Mouse (Mus musculus) G1E-ER4 (cell line): ENCODE measurements at regions not wholly inside any gene's neighbourhood (a gene's known extent, or its start where the extent isn't known, plus 50 kb on each side); places are given as distances from the start of the nearest gene placed in this dataset.

ENCODE experiments used
- GATA1 ChIP-seq: IDR thresholded peaks from one replicate; pipeline ENCODE4 v1.8.0; 2012; ENCODE audit warnings: low read length, inconsistent platforms

- TF ChIP-seq GATA1: no peak
These were observed 143.4 kb upstream of the Lmo4 start for GRCm38 (mm10) chr3:144348431-144348830.

GRCm38 (mm10) chr3:144335237-144335636 lies 130.2 kb upstream of the Lmo4 start:
- no peak for TF ChIP-seq GATA1

- TF ChIP-seq GATA1: no peak
These were observed 129.2 kb upstream of the Lmo4 start for GRCm38 (mm10) chr3:144334201-144334600.

DNA sequence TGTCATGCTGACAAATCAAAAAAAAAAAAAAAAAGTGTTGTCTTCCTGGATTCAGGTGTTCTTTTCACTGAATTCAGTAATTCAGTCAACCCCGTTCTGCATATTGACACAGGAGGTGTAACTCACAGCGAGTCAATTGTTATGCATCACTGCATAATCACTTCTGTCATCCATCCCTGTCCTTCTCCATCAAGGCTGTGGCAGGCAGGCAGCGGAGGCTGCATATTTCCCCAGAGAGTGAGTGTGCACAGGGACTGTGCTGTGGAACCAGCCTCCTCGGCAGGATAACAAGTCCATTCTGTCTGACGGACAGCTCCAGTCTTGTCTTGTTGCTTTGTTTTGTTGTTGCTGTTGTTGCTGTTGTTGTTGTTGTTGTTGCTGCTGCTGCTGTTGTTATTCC lies 127.3 kb upstream of the Lmo4 start:
- TF ChIP-seq GATA1: no peak

DNA sequence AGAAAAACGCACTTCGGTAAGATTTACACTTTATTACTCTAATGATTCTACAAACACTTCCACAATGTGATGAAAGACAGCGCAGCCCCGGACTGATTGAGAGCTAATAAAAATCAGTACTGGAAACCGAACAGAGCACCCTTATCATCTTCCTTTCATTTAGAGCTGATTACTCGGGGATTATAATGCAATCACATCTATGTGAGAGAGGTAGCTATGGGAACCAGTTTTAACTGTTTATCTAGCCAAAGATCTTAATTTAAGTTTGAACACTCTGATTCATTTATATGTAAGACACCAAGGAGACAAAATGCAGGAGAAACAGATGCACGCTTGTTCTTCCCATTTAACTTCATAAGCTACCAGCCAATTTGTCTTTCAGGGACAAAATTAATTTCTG lies 124.1 kb upstream of the Lmo4 start:
- no peak for TF ChIP-seq GATA1

DNA sequence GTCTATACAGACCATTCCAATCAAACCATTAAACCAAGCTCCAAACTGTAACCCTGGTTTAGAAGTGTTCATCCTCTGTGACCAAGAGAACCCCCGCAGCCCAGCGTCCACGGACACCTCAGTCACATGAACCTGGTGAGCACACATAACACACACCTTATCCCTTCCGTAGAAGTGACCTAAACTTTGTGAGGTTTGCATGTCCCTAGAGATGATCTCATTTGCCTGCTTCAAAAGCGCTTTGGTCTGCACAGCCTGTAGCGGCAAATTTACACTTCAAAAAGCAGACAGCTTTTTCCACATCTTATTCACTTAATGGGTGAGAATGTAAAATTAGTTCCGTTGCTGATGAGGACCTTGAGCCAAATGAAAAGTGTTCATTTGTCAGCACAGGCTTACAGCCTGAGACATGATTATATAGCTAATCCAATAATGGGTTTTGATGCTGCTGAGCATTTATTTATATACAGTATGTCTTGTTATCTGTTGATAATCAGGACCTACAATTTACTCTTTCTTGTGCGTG lies 122.3 kb upstream of the Lmo4 start:
- no peak for TF ChIP-seq GATA1

GRCm38 (mm10) chr3:144324974-144325373 lies 120.0 kb upstream of the Lmo4 start:
- TF ChIP-seq GATA1: no peak

DNA sequence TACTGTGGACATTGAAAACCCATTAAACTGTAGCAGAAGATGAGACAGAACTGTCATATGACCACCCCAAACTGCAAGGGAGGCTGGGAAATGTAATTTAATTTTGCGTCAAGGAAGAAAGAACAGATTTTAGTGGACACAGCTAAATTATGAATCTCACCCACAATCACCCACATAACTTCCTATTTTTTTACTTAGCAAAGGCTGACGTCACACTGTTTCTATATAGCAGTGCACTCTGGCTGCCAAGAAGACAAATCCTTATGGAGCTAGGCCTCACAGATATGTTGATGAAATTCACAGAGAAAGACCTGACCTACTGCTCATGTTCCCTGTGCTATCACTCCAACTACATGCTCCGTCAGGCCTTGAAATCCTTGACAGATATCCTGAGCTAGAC lies 118.5 kb upstream of the Lmo4 start:
- no peak for TF ChIP-seq GATA1

- TF ChIP-seq GATA1: no peak
These were observed 114.6 kb upstream of the Lmo4 start for GRCm38 (mm10) chr3:144319468-144320205.

GRCm38 (mm10) chr3:144318761-144319467 lies 113.9 kb upstream of the Lmo4 start:
- no peak for TF ChIP-seq GATA1

DNA sequence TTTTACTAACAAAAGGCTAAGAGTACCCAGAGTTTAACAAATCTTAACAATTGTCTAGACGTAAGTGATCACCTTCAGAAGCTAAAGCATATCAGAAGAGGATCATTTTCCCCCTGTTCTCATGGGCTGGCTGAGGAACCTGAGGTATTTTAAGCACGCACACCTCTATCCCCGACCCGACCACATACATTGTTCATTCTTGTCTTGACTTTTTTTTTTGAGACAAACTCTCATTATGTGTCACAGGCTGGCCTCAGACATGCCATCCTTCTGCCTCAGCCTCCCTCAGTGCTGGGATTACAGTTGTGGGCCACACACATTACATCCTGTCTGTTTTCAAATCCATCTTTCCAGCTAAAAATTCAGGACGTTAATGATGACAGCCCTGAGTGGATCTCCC lies 105.7 kb upstream of the Lmo4 start:
- no peak for TF ChIP-seq GATA1

DNA sequence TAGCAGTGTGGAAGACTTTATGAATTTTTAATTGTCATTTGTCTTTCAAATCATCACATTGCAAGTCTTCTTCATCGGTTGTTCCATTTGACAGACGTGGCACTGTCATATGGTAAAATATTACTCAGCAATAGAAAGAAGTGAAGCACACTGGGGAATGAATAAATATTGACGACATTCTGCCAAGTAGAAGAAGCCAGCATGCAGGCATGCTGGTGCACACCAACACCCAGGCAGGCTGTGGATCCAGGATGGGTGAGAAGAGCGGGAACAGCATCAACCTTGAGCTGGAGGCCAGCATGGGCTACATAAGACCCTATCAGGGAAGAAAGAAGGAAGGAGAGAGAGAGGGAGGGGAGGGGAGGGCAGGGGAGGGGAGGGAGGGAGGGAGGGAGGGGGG lies 103.6 kb upstream of the Lmo4 start:
- no peak for TF ChIP-seq GATA1

GRCm38 (mm10) chr3:144307557-144307956 lies 102.5 kb upstream of the Lmo4 start:
- TF ChIP-seq GATA1: no peak

GRCm38 (mm10) chr3:144305456-144305855 lies 100.4 kb upstream of the Lmo4 start:
- TF ChIP-seq GATA1: no peak

- no peak for TF ChIP-seq GATA1
These were observed 99.9 kb upstream of the Lmo4 start for GRCm38 (mm10) chr3:144304924-144305323.

DNA sequence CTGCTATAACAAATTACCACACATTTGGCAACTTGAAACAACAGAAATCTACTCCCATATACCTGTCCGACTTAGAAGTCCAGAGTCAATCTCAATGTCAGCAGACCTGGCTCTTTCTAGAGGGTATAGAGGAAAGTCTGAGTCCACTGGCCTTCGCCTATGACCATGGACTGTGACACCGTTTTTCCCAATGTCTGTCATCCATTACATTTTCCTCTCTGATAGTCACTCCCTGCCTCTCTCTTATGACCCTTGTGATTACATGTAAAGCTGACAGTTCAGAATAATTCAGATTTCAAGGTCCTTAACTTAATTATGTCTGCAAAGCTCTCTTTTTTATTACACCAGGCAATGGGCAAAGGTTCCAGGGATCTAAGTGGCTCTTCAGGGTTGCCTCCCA lies 97.6 kb upstream of the Lmo4 start:
- TF ChIP-seq GATA1: no peak

GRCm38 (mm10) chr3:144301068-144301467 lies 96.0 kb upstream of the Lmo4 start:
- no peak for TF ChIP-seq GATA1
